Mouse (Mus musculus) midbrain, embryonic 14.5 days (tissue): Measurements from ENCODE around the gene Pcsk4. TPM values are rescaled to one million over a fixed set of nuclear protein-coding genes. Genes with fewer than 3 reads are reported as not detected.

Source experiments
- ATAC-seq: fragments of 200-750 bp; cut with Nextera tagmentation; 2 replicates; pipeline ENCODE4 v1.8.0; 2017; ENCODE audit warnings: moderate number of reproducible peaks, moderate library complexity; ENCODE audit not compliant: low FRiP score, low TSS enrichment
- DNase-seq: peaks from one replicate; pipeline ENCODE4 v3.0.0-alpha.2; 2015
- H3K27ac ChIP-seq: fragments of 300-500 bp; sonication (generic); replicated peaks from 2 replicates; pipeline ENCODE4 v1.5.1; 2014; ENCODE audit warnings: mild to moderate bottlenecking, low read depth, low read length, moderate library complexity
- H3K27me3 ChIP-seq: fragments of 300-500 bp; sonication (generic); 2 replicates; pipeline ENCODE4 v1.6.1; 2014; ENCODE audit warnings: low read length, control low read depth, mixed read lengths; ENCODE audit not compliant: control insufficient read depth, insufficient read depth
- H3K36me3 ChIP-seq: fragments of 300-500 bp; sonication (generic); 2 replicates; pipeline ENCODE4 v1.6.1; 2014; ENCODE audit warnings: low read length, control low read depth; ENCODE audit not compliant: control insufficient read depth, insufficient read depth
- H3K4me1 ChIP-seq: fragments of 300-500 bp; sonication (generic); 2 replicates; pipeline ENCODE4 v1.6.1; 2014; ENCODE audit warnings: mild to moderate bottlenecking, antibody characterized with exemption, low read length, control low read depth; ENCODE audit not compliant: control insufficient read depth, insufficient read depth
- H3K4me2 ChIP-seq: fragments of 300-500 bp; sonication (generic); 2 replicates; pipeline ENCODE4 v1.6.1; 2014; ENCODE audit warnings: mild to moderate bottlenecking, low read length, moderate library complexity
- H3K4me3 ChIP-seq: fragments of 300-500 bp; sonication (generic); replicated peaks from 2 replicates; pipeline ENCODE4 v1.5.1; 2014; ENCODE audit warnings: low read depth, low read length
- H3K9ac ChIP-seq: fragments of 300-500 bp; sonication (generic); replicated peaks from 2 replicates; pipeline ENCODE4 v1.6.1; 2014; ENCODE audit warnings: mild to moderate bottlenecking, low read length, moderate library complexity
- H3K9me3 ChIP-seq: fragments of 300-500 bp; sonication (generic); 2 replicates; pipeline ENCODE4 v1.6.1; 2016; ENCODE audit warnings: low read length, control low read depth, mixed read lengths; ENCODE audit not compliant: control insufficient read depth
- WGBS: fragments of 180-500 bp; shearing (Covaris S2); extraction: QIAGEN DNeasy Blood & Tissue Kit; methylation state at CpG from one replicate; pipeline ENCODE4 v1.1.7; 2014; 5-methylcytosine and 5-hydroxymethylcytosine counted together
- polyA plus RNA-seq: library from polyadenylated mRNA; unstranded; fragments of >200 nt; fragmentation: Nextera tagmentation; extraction: Ambion mirVana; gene quantifications from 2 replicates; pipeline ENCODE4 v1.2.1, GENCODE M21; 2014

Pcsk4 gene
- polyA plus RNA-seq, 1 experiment from 2014 or later = 2.5 TPM

- Histone ChIP-seq H3K4me1 (no peaks in the 10 kb centered on the region), H3K36me3 (peaks cover 99% of the 10 kb centered on the region), H3K4me2 (no peak overlapping the region), H3K4me3 (no peak overlapping the region), H3K9me3 (no peaks in the 10 kb centered on the region), H3K9ac (no peak overlapping the region), H3K27me3 (no peaks in the 10 kb centered on the region), H3K27ac (no peak overlapping the region)
- WGBS = 74% methylated on average over 54 of the region's 54 CpGs
- ATAC-seq = no peak
- no peak for DNase-seq
Measured at GRCm38 (mm10) chr10:80312586-80313504, 16.5 kb downstream of the Pcsk4 start.

- WGBS = 88% methylated on average over 16 of the region's 16 CpGs
- ATAC-seq = no peak
- no peaks in the 10 kb centered on the region for H3K4me1 ChIP-seq
Measured at GRCm38 (mm10) chr10:80311560-80311959, 17.7 kb downstream of the Pcsk4 start.

GRCm38 (mm10) chr10:80304862-80305261, 24.4 kb downstream of the Pcsk4 start:
- ATAC-seq = no peak
- H3K4me3 ChIP-seq = no peak overlapping the region
- peak overlapping the region; percentile 20; the same call in 1 of the 2 replicates for H3K9ac ChIP-seq
- peaks cover 78% of the 10 kb centered on the region for H3K36me3 ChIP-seq
- H3K9me3 ChIP-seq = no peaks in the 10 kb centered on the region
- DNase-seq = no peak
- H3K27me3 ChIP-seq = no peaks in the 10 kb centered on the region
- H3K4me2 ChIP-seq = peak overlapping the region; percentile 35
- no peak overlapping the region for H3K27ac ChIP-seq
- peaks cover 35% of the 10 kb centered on the region for H3K4me1 ChIP-seq
- 40% methylated on average over 25 of the region's 25 CpGs for WGBS

More at GRCm38 (mm10) chr10:80311560-80311959, 17.7 kb downstream of the Pcsk4 start:
- Histone ChIP-seq H3K9ac (no peak overlapping the region), H3K4me3 (no peak overlapping the region), H3K4me2 (no peak overlapping the region), H3K27ac (no peak overlapping the region), H3K27me3 (no peaks in the 10 kb centered on the region), H3K9me3 (no peaks in the 10 kb centered on the region), H3K36me3 (peaks cover 99% of the 10 kb centered on the region)
- no peak for DNase-seq

- Histone ChIP-seq H3K9me3 (no peaks in the 10 kb centered on the region), H3K27me3 (no peaks in the 10 kb centered on the region), H3K27ac (no peak overlapping the region), H3K4me3 (no peak overlapping the region), H3K9ac (peak overlapping the region; percentile 20; the same call in 1 of the 2 replicates), H3K36me3 (peaks cover 75% of the 10 kb centered on the region), H3K4me1 (peaks cover 35% of the 10 kb centered on the region), H3K4me2 (peak overlapping the region; percentile 35)
- DNase-seq = no peak
- WGBS = 51% methylated on average over 12 of the region's 12 CpGs
- no peak for ATAC-seq
Measured at GRCm38 (mm10) chr10:80304458-80304857, 24.8 kb downstream of the Pcsk4 start.

GRCm38 (mm10) chr10:80302471-80302881, 26.8 kb downstream of the Pcsk4 start:
- peak overlapping the region; percentile 89 for H3K4me3 ChIP-seq
- DNase-seq (peak; percentile 76), ATAC-seq (no peak)
- no peaks in the 10 kb centered on the region for H3K9me3 ChIP-seq
- H3K36me3 ChIP-seq = peaks cover 55% of the 10 kb centered on the region
- peak overlapping the region; percentile 99 for H3K9ac ChIP-seq
- WGBS = 14% methylated on average over 9 of the region's 9 CpGs
- H3K27ac ChIP-seq = peak overlapping the region; percentile 99
- no peaks in the 10 kb centered on the region for H3K27me3 ChIP-seq
- H3K4me2 ChIP-seq = peak overlapping the region; percentile 96
- H3K4me1 ChIP-seq = peaks cover 47% of the 10 kb centered on the region

- WGBS = 48% methylated on average over 5 of the region's 5 CpGs
- Histone ChIP-seq H3K27me3 (no peaks in the 10 kb centered on the region), H3K4me2 (peak overlapping the region; percentile 96), H3K27ac (peak overlapping the region; percentile 99), H3K9ac (peak overlapping the region; percentile 99), H3K36me3 (peaks cover 51% of the 10 kb centered on the region), H3K9me3 (no peaks in the 10 kb centered on the region), H3K4me1 (peaks cover 51% of the 10 kb centered on the region), H3K4me3 (peak overlapping the region; percentile 89)
- no peak for DNase-seq
- ATAC-seq = no peak
Measured at GRCm38 (mm10) chr10:80302082-80302355, 27.3 kb downstream of the Pcsk4 start.

GRCm38 (mm10) chr10:80301256-80302081, 27.8 kb downstream of the Pcsk4 start:
- H3K4me2 ChIP-seq = peak overlapping the region; percentile 96
- no peaks in the 10 kb centered on the region for H3K9me3 ChIP-seq
- peaks cover 57% of the 10 kb centered on the region for H3K4me1 ChIP-seq
- H3K27me3 ChIP-seq = no peaks in the 10 kb centered on the region
- ATAC-seq (no peak), DNase-seq (no peak)
- peak overlapping the region; percentile 99 for H3K27ac ChIP-seq
- H3K9ac ChIP-seq = peak overlapping the region; percentile 99
- peak overlapping the region; percentile 89 for H3K4me3 ChIP-seq
- 63% methylated on average over 10 of the region's 10 CpGs for WGBS
- H3K36me3 ChIP-seq = peaks cover 45% of the 10 kb centered on the region

- peak overlapping the region; percentile 89 for H3K4me3 ChIP-seq
- peak overlapping the region; percentile 99 for H3K27ac ChIP-seq
- H3K9me3 ChIP-seq = no peaks in the 10 kb centered on the region
- ATAC-seq (peak; percentile 80), DNase-seq (peak; percentile 93)
- H3K27me3 ChIP-seq = no peaks in the 10 kb centered on the region
- peaks cover 38% of the 10 kb centered on the region for H3K36me3 ChIP-seq
- peaks cover 60% of the 10 kb centered on the region for H3K4me1 ChIP-seq
- peak overlapping the region; percentile 96 for H3K4me2 ChIP-seq
- 6% methylated on average over 11 of the region's 11 CpGs for WGBS
- H3K9ac ChIP-seq = peak overlapping the region; percentile 99
Measured at GRCm38 (mm10) chr10:80300672-80301181, 28.6 kb downstream of the Pcsk4 start.
